Mouse (Mus musculus) MEL-GATA-1-ER (cell line): ENCODE measurements around the gene Pi4ka.

ENCODE experiments used
- DNase-seq: peaks from one replicate; pipeline ENCODE4 v3.0.0-alpha.2; 2012; ENCODE audit warnings: low read depth; ENCODE audit errors: extremely low read depth

Pi4ka gene

DNA sequence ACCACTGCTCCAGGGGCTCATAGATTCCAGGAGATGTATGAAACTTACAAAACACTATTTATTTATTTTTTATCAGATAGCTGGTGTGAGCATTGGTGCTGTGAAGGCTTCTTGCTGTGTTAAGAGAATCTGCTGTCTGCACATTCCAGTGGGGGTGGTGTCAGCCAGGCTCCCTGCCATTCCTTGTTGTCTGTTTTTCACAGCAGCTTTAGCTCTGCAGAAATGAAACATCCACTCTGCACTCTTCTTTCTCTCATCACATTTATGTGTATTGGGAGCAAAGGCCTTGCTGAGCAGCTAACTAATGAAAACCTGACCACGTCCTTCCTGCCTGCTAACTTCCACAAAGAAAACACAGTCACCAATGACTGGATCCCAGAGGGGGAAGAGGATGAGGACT is 70.0 kb downstream of the Pi4ka start:
- DNase-seq, result no peak

DNA sequence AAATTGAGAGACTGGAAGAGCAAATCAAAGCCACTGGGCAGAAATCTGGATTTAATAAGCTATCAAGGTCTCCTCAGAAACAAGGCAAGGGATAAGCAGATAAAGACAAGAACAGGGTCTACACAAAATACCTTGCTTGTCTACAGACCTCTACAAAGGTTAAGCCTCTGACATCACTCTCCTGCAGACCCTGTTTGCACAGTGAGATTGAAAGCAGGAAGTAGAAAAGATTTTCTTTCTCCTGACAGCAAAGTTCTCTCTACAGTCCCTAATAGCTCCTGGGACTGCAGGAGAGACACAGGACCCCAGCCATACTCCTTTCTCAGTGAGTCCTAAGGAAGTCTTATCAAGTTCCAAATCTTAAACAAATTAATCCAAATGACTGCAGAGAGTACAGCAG is 71.5 kb downstream of the Pi4ka start:
- no peak for DNase-seq

DNA sequence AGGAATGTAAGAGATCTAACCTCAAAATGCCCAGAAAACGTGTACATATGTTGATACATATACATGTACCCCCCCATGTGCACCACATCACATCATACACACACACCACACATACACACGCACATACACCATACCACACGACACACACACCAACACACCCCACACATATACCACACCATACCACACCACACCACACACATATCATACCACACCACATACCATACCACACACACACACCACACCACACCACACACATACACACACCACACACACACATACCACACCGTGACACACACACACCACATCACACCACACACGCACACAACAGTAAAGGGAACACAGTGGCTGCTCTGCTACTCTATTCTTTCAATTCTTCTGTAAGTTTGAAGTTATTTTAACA is 74.3 kb downstream of the Pi4ka start:
- DNase-seq, result no peak

DNA sequence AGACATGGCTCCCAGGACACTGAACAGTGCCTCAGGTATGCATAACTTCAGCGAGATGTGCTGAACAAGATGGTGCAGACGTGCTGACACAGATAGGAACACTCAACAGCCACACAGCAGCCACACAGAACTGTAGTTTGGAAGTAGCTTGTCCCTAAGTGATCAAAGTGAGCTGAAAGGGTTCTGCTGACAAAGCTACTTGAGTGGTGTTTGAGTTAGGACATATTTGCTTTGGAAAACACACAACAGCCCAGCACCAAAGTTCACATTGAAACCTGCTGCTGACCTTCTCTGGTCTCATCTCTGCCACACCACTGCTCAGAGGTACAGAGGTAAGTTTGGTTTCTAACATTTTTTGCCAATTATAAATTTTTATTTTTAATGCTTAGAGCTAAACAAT is 75.0 kb downstream of the Pi4ka start, which contains the start of gene Serpind1:
Gene Serpind1, plus strand, starts transcription at position 256 of the 400 bp plus-strand sequence.
- no peak for DNase-seq

DNA sequence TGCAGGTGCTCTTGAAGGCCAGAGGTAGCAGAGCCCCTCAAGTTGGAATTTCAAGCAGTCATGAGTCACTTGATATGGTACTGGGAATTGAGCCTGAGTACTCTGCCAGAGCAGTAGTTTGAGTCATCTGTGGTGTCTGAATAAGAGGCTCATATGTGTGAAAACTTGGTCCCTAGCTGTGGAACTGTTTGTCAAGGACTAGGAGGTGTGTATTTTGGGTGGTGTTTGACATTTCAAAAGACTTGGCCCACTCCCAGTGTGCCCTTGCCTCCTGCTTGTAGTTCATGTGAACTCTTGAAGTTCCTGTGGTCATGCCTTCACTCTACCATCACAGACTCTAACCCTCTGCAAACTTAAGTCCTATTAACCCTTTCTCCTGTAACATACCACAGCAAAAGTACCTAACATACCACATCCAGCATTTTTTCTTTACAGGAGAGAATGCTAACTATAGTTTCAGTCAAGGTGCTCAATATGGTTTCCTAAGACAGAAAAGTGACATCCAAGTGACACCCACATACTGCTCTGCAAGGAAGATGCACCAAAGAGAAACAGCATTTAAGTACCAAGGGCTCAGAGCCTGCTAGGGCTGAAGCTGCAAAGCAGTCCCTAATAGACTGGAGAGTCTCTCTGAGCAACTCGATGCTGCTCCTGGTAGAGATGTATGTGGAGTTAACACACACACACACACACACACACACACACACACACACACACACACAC is 76.1 kb downstream of the Pi4ka start:
- DNase-seq, result no peak

DNA sequence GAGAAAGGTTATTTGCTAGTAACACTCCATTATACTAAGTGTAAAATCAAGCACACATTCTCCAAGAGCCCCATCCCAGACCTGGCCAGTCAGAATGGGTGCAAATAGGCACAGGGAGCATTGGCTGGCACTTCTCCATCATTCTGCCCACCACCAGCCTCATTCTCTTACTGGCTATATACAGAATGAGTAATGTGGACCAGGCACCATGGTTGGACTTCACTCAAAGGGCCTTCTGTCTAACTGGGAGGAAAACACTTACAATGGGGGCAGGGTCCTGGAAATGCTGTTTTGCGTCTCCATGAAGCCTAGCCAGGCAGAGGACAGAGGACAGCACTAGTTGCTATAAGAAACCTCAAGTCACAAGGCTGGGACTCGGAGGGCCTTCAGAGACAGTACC is 80.0 kb downstream of the Pi4ka start:
- no peak for DNase-seq

DNA sequence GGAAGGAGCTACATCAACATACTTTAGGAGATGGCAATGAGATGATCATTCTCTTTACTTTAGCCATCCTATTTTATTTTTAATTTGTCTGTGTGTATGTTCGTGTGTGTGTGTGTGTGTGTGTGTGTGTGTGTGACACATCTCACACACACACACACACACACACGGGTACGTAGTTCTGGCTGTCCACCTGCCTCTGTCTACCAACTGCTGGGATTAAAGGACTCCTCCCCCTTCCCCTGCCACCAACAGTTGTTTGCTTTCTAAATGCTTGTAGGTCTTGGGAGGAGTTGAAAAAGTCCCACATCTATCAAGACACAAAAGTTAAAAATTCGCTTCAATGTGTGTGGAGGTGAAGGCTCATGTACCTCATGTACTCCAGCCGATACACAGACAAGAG is 81.4 kb downstream of the Pi4ka start:
- no peak for DNase-seq

DNA sequence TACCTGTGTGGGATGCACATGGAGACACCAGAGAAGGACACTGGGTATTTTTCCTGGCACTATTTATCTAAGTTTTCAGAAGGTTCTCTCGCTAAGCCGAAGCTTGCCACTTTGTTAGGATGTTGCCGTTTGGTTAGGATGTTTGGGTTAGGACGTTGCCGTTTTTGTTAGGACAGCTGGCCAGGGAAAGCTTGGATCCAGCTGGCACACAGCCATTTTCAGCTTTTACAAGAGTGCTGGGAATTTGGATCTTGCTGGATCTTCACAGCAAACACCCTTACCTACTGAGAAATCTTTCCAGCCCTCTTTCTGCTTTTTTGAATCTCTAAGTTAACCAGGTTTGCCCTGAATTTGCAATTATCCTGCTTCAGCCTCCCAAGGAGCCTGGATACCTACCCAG is 84.6 kb downstream of the Pi4ka start:
- DNase-seq, result no peak

DNA sequence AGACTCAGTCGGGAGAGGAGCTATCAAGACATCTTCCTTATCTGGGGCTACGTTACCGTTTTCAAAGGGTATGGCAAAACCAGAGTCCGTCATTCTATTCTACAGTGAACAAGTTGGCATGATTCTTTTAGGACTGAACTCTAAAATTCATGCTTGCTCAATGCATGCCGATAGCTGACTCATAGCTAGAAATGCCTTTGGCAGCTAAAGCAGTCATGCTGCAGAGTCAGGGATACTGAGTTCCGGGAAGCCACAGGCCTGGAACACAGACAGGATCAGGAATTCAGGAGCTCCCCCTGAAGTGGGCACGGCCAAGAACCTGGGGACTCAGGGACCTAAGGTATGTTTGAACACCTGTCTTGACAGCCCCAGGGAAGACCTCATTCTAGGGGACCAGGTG is 89.6 kb downstream of the Pi4ka start:
- no peak for DNase-seq

DNA sequence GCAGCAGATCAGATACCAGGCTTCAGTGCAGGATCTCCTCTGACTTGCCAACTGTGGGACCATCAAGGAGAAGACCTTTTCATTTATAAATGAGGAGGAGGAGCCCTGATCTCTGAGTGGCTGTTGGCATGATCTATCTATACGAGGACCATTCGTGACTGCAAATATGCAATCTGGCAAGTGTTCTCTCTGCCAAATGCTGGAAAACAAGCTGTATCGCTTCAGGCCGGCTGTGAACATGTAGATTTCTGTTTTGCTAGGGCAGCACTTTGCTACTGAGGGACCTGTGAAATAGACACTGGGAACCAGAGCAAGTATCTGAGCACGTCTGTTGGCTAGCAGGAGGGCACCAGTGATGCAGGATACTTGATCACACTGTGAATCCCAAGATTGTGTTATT is 93.6 kb downstream of the Pi4ka start:
- no peak for DNase-seq

DNA sequence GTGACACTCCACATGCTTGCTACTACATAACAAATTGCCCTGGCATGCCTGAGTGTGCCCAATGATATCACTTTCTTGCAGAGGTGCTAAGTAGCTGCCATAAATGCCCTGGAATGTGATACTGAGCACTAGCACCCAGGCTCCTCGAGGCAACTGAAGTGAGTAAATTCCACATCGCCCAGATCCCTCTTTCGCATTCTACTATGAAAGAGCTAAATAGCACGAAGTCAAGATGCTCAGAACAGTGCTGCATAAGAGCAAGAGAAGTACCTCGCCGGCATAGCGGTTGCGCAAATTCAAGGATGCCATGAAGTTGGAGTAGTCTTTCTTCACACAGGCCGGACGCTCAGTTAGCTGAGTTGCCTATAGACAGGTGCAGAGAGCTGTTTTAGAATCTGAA is 97.1 kb downstream of the Pi4ka start:
- no peak for DNase-seq

DNA sequence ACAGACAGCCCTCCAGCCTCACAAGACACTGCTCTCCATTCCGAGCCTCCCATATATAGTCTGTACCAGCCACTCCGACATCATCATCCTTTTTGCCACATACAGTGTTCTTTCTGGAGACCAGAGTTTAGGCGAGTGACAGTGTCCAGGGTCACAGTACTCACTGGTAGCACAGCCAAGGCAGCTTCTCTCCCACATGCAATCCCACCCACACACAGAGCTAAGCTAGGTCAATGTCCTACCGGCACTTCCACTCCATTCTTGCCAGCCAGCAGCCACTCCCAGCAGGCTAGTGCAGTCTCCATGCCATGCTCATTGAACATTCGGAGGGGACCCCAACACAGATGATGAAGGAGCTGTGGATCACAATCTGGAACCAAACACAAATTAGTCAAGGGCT is 98.7 kb downstream of the Pi4ka start:
- DNase-seq, result no peak

DNA sequence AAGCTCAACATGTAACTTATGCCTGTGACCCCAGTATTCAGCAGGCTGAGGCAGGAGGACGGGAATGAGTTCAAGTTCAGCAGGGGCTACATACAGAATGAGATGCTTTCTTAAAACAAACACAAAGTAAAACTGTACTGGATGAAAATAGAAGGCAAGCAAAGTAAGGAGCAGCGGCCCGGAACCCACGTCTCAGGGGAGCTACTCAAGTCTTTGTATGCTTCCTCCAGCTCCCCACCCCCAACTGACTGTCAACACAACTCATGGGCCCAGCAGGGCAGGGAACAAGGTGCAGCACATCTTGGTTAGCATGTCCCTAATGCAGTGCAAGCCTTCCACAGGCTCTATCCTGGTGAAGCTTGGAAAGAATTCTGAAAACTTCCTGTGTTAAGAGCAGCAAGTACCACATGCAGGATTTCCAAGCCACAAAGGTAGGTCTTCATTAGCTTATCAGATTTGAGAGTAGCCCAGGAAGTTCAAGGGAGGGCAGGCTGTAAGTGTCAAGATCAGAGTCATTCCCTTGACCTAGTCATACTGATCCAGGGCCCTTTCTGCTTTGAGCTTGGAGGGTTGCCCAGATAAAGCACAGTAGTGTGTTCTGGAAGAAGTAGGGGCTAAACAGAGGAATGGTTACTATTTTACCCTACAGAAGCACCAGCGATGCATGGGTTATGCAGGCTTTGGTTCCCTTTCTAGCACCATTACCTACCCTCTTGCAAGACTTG is 102.4 kb downstream of the Pi4ka start:
- no peak for DNase-seq

DNA sequence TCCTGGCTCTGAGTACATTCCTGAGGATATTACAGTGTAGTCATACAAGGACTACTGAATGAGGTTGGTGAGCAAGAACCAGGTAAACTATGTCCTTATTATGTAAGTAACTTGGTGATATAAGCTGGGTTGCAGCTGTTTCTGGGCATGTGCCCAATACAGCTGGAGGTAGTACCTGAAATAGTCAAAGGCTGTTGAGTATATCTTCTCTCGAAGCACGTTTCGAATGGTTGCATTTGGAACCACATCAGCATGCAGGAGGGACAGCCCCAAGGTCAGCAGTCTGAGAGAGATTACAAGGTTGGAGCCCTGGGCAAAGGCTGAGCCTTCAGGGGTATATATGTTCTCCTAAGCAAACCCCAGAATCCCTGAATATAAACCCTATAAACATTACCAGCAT is 105.3 kb downstream of the Pi4ka start:
- no peak for DNase-seq

DNA sequence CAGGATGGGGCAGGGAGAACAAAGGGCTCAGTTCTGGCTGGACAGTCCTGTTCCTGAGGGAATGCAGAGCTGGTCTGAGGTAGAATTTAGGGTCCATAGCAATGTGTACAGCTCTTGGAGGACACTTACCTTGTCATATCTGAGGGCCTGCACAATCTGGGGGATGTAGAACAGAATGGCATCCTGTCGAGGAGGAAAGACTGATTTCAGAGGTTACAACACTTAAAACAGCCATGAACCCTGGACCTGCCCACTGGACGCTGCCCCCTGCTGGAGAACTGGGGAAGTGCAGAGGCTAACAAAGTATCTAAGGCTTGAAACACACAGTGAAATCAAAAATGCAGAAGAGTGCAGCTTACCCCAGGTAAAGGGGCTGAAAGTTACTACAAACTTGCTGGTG is 113.4 kb downstream of the Pi4ka start:
- DNase-seq, result peak; percentile 36

DNA sequence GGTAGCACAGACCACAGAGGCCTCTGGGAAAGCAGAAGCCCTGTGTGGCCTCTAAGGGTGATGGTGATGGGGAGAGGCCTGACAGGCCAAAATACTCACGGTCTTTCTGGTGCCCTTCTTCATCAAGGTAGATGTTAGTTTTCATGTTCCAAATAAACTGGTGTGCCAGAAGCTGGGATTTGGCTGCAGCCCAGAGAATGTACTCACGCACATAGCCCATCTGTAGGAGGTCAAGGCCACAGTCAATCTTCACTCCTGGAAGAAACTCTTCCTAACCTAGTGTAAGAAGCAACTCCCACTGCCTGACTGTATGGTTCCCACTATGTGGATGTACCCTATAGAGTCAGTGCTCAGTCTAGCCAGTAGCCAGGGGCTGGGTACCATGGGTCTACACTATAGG is 115.1 kb downstream of the Pi4ka start:
- no peak for DNase-seq

DNA sequence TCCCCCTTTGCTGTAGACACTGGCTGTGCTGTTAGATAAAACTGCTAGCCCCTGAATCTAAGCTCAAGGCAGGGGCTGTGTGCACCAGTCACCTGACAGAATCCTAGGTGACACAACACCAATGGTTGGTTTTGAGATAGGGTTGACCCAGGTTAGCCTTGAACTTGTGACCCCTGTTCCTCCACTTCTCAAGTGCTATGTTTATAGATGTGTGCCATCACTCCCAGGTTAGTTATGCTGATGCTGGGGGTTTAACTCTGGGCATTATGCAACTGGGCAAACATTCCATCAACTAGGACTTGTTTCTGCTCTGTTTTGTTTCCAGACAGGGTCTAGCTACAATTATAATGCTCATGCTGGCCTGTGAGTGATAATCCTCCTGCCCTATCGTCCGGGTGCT is 119.0 kb downstream of the Pi4ka start:
- no peak for DNase-seq

DNA sequence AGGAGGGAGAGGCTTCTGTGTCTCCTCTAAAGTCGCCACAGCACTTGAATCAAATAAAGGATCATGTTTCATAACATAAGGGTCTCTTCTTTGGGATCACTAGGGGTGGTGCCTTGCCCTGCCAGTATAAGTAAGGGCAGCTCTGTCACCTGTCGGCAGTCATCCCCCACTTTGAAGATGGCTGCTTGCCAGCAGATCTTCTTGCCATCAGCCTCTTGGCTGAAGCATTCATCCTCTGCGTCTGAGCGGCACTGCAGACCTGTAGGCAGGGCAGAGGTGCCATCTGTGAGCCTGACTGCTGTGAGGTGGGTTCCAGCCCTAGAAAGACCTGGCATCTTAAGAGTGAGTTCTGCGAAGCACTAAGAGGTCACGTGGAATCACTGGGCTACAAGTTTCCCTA is 123.0 kb downstream of the Pi4ka start:
- DNase-seq, result no peak

DNA sequence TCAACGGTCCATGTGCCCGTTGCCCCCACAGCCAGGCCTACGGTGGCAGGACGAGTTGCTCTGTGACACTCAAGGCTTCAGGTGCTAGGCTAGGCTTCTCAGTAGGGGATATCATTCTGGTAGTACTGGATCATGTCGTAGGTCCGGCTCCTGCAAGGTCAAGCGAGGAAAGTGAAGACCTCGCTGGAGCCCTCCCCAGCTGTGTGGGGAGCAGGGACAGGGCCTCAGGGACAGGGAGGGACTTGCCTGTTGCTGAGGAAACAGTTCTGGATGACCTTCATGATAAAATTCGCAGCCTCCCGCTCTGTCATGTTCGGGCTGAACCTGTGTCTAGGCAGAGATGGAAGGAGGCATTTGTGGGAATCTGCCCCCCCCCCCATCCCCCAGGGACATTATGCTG is 125.6 kb downstream of the Pi4ka start:
- no peak for DNase-seq

DNA sequence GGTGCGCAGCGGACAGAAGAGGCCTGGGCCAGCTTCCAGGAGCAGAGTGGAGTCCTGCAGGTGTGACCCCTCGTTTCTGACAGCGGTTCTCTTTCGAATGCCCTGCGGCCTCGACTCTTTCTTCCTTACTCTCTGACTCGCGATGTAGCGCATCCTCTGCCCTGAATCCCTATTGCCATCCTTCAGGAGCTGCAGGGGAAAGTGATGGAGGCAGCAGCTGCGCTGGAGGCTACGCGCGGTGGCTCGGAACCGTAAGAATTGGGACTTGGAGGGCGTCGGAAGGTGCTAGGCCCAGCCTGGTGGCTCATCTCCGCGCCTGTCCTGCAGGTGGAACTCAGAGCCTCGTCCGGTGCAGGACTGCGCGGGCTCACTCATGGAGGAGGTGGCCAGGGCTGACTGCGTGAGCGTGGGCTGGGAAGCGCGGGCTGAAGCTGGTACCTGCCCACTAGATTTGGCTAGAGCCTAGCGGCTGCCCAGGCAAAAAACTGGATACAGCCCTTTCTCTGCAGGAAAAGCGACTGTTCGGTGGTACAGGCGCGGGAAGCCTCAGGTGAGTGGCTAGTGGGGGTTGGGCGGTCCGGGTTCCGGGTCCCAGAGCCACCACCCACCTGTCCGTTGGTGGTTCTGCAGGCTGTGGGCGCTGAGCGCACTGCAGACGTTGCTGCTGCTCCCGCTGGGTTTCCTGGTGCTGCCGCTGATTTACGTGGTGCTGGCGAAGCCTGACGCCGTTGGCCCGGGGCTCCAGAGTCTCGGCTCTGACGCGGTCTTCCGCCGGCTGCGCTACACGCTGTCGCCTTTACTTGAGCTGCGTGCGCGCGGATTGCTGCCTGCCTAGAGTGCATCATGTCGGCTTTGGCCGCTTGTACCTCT is 128.5 kb downstream of the Pi4ka start:
- no peak for DNase-seq

DNA sequence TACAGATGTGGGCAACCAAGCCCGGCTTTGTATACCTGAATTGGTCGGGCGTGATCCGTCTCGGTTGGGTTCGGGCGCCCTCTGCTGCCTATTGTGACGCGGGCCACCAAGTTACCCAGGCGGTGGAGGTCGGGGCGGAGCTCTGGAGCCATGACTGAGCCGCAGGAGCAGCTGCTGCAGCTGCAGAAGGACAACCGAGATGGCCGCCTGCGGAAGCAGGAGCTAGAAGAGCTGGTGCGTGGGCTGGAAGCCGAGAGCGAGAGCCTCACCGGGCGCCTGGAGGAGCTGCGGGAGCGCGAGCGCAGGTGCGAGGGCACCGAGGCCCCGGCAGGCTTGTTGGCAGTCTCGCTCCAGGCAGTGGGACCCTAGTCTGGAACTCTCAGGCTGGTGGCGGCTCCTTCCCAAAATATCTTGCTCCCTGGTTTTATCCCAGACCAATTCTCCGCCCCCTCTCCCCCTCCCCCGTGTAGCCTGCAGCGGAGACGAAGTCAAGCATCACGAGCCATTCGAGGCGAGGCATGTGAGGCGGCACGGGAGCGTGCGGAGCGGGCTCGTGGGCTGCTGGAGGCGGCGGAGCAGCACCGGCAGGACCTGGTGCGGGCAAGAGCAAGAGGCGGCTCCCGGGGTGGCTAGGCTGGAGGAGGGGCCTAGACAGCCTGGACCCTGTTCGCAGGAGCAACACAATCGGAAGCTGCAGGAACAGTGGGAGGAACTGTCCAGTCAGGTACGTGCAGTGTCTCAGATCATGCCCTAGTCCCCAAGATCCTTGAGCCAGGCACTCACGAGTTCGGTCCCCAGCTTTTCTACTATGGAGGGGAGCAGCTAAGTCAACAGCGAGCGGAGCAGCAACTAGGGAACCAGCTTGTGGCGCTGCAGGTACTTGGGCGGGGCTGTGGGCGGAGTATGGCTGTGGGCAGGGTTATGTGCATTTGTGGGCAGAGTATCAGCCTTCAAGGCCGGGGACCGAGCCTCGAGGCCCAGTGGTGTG is 129.7 kb downstream of the Pi4ka start:
- peak; percentile 63 for DNase-seq
